Mouse (Mus musculus): ENCODE measurements around the gene Ddn. TPM values are rescaled to one million over a fixed set of nuclear protein-coding genes. Genes with fewer than 3 reads are reported as not detected.

The Ddn gene
- total RNA-seq, 2 experiments from 2014 or later, result 285 to 294 TPM

DNA sequence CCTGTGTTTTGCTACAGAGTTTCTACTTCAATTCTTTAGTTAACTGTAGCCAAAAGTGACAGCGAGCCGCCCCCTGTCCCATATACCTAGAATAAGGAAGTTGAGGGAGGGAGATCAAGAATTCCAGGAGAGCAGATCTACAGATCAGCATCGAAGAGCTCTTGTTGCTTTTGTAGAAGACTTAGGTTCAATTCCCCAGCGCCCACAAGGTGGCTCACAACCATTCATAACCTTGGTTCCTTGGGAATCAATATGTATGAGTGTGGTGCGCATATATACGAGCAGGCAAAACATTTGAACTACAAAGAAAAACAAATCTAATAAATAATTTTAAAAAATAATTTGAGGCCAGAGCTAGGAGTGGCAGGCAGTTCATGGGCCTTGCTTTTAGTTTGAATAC is 28.1 kb downstream of the Ddn start:
- intact Hi-C loops (cut with DNase I), result no loop called here
- DNase-seq (ENCODE audit: extremely low spot score in 1 of 2, low spot score in 2 of 2), result no peak

DNA sequence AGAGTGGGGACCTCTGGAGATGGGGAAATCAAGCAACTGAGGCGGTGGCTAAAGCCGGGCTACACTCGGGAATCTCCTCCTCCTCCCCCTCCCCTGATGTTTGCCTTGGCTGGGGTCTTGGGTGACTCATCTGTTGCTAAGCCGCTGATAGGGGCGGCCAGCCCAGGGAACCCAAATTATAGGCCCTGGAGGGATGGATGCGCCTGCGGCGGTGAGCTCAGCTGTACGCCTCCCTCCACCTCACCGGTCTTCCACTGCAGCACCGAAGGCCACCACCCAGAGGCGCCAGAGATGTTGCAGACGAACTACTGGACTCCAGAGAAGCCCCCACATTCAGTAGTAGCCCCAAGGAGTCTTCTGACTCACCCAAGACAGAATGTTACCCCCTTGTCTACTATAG is 28.7 kb downstream of the Ddn start:
- intact Hi-C loops (cut with DNase I), result no loop called here

GRCm38 (mm10) chr15:98780075-98780474 is 29.2 kb downstream of the Ddn start:
- intact Hi-C loops (cut with DNase I), result no loop called here

More for the DNA sequence above, 28.7 kb downstream of the Ddn start:
- no peak for DNase-seq (ENCODE audit: extremely low spot score in 1 of 2, low spot score in 2 of 2)

DNA sequence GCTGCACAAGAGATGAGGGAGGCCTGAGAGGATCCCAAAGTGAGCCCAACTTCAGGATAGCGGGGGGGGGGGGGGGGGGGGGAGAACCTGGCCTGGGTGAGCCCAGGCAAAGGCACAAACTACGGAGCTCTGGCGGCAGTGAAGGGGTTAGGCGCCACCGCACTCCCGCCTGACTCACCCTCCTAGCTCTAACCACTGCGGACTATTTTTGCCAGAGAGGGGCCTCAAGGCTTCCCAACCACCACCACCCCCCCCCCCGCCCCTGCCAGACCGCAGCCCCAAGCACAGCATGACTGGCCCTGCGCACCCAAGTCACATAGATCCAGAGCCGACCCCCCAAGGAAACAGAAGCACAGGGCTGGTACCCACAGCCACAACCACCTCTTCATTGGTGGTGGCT is 30.5 kb downstream of the Ddn start:
- no peak for DNase-seq (ENCODE audit: extremely low spot score in 1 of 2, low spot score in 2 of 2)
- intact Hi-C loops (cut with DNase I), result no loop called here

More at GRCm38 (mm10) chr15:98780075-98780474, 29.2 kb downstream of the Ddn start:
- DNase-seq (ENCODE audit: extremely low spot score in 1 of 2, low spot score in 2 of 2), result no peak

GRCm38 (mm10) chr15:98778191-98778770 is 31.0 kb downstream of the Ddn start:
- intact Hi-C loops (cut with DNase I), result no loop called here
- DNase-seq (ENCODE audit: extremely low spot score in 1 of 2, low spot score in 2 of 2), result no peak

GRCm38 (mm10) chr15:98777762-98778161 is 31.5 kb downstream of the Ddn start, which contains the start of gene Wnt10b:
Gene Wnt10b (minus strand): TSS chr15:98778150.
- DNase-seq (ENCODE audit: extremely low spot score in 1 of 2, low spot score in 2 of 2), result no peak
- intact Hi-C loops (cut with DNase I), result no loop called here

DNA sequence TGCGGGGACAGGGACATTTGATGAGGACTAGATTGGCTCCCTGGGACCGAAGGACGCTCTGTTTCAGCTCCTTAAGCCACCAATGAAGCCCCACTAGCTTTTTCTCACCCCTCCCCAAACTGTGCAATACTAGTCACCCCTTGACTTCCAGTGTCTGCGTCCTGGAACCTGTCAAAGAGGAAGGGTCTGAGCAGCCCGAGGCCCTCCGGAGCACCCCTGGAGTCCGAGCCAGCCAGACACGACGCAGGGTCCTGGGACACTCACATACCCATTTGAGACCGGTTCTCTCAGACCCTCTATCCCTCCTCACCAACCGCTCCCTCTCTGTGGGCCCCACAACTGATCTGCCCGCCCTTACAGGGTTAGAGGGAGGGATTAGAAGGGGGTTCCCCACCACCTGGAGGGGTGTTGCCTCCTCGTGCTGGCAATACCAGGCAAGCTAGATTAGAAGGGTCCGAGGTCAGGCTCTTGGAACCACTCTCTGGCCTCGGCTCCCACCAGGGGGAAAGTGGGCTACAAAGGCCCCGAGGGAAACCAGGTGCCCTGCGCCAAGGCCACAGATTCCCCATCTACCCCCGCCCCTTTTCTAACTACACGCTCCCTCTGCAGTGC is 32.2 kb downstream of the Ddn start:
- DNase-seq (ENCODE audit: extremely low spot score in 1 of 2, low spot score in 2 of 2), result no peak
- intact Hi-C loops (cut with DNase I), result no loop called here

GRCm38 (mm10) chr15:98776280-98777004 is 32.8 kb downstream of the Ddn start:
- DNase-seq (ENCODE audit: extremely low spot score in 1 of 2, low spot score in 2 of 2), result peak in 1 of 2 experiments; percentile 47
- intact Hi-C loops (cut with DNase I), result no loop called here

DNA sequence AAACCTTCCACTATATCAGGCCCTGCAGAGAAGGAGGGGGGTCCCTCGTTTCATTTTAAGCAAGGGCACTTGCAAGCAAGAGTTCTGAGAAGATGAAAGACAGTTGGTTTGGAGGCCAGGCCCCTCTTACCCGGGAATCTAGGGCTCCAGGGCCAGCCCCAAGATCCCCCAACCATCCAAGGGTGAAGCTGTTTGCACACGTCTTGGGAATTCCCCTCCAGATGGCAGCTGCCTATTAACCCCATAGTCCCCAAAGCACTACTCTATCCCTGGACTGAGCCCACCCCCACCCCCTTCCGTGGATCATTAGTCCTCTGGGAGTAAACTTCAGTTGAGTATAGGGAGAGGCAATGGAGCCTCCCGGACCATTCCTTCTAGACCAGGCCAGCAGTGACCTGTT is 33.8 kb downstream of the Ddn start:
- intact Hi-C loops (cut with DNase I), result no loop called here
- DNase-seq (ENCODE audit: extremely low spot score in 1 of 2, low spot score in 2 of 2), result no peak

DNA sequence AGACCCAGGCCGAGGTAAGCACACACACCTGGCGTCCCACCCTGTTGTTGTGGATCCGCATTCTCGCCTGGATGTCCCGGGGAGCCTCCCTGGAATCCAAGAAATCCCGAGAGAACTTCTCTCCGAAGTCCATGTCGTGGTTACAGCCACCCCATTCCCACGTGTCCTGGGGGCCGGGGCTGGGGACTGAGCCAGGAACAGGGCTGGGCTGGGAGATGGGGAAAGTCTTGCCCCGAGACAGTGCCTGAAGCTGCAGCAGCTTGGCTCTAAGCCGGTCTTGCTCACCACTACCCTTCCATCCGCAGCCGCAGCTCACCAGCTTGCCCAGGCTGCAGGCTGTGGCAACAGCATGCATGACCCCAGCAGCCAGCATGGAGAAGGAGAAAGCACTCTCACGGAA is 35.2 kb downstream of the Ddn start:
- intact Hi-C loops (cut with DNase I), result no loop called here
- DNase-seq (ENCODE audit: extremely low spot score in 1 of 2, low spot score in 2 of 2), result no peak

DNA sequence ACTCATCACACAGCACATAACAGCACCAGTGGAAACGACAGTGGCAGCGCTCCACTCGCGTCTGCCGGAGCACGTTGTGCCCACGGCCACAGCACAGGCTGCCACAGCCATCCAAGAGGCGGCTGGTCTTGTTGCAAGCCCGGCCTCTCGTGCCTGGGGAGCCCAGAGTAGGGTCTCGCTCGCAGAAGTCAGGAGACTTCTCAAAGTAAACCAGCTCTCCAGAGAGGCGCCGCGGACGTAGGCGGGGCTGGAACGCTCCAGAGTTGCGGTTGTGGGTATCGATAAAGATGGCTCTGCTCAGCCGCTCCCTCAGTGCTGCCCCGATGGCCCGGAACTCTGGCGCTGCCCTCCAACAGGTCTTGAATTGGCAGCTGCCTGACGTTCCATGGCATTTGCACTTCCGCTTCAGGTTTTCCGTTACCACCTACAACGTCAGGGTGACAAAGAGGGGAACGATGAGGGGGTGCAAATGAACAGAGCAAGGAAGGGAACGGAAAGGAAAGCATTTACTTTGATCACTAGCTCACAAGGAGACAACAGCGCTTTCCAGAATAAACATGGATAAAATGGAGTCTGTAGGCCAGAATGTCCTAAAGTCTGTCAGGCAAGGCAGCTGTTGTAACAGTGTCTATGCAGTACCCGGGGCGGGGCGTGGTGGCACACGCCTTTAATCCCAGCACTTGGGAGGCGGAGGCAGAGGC is 36.6 kb downstream of the Ddn start:
- intact Hi-C loops (cut with DNase I), result no loop called here
- peak in 1 of 2 experiments; percentile 38 for DNase-seq (ENCODE audit: extremely low spot score in 1 of 2, low spot score in 2 of 2)

- intact Hi-C loops (cut with DNase I), result no loop called here
- no peak for DNase-seq (ENCODE audit: extremely low spot score in 1 of 2, low spot score in 2 of 2)
Observed at GRCm38 (mm10) chr15:98771813-98772425, 37.4 kb downstream of the Ddn start.

GRCm38 (mm10) chr15:98768259-98768658 is 41.0 kb downstream of the Ddn start:
- DNase-seq (ENCODE audit: extremely low spot score in 1 of 2, low spot score in 2 of 2), result no peak

GRCm38 (mm10) chr15:98765929-98766328 is 43.4 kb downstream of the Ddn start:
- no peak for DNase-seq (ENCODE audit: extremely low spot score in 1 of 2, low spot score in 2 of 2)
- intact Hi-C loops (cut with DNase I), result no loop called here

More at GRCm38 (mm10) chr15:98768259-98768658, 41.0 kb downstream of the Ddn start:
- intact Hi-C loops (cut with DNase I), result no loop called here

DNA sequence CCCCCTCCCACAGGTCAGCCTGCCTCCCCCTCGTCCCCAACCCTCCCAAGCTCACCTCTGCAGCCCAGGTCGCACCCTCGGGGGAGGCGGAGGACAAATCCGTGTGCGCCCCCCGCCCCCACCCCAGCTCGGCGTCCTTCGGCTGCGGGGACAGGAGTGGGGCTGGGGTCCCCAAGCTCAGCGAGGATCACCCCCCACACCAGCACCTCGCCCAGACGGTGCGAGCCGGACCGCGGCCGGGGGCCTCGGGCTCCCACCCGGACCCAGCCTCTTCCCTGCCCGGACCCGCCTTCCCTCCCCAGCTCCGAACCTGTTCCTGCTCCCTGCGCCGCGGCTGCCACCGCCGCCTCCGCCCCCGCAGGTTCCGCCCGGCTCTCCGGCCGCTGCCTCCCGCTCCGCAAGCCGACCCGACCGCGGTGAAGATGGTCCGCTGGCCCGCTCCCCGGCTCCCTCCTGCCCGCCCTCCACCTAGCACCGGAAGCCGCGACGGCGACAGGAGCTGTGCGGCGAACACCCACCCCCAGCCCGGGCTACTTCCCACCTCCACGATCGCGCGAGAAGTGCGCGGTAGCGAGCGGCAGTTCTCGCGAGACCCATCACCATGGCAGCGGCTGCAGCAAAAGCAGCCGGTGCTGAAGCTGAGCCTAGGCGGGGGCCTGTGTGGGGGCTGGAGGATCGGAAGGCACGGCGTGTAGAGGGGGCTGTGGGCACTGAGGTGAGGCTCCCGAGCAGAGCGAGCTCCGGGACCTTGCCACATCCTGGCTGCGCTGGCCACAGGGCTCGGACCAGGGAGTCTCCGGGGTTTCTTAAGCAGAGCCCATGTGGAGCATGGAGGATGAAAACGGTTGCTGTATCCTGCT is 46.4 kb downstream of the Ddn start, which contains the start of gene Arf3:
Gene Arf3, minus strand, starts transcription at position 545 of the 860 bp plus-strand sequence.
- intact Hi-C loops (cut with DNase I), result no loop called here
- peak; percentile 95 to 98 for DNase-seq (ENCODE audit: extremely low spot score in 1 of 2, low spot score in 2 of 2)

GRCm38 (mm10) chr15:98762201-98762621 is 47.1 kb downstream of the Ddn start:
- intact Hi-C loops (cut with DNase I), result no loop called here
- DNase-seq (ENCODE audit: extremely low spot score in 1 of 2, low spot score in 2 of 2), result peak; percentile 56 to 91

GRCm38 (mm10) chr15:98754125-98754524 is 55.2 kb downstream of the Ddn start:
- intact Hi-C loops (cut with DNase I), result no loop called here

More at GRCm38 (mm10) chr15:98754125-98754524, 55.2 kb downstream of the Ddn start:
- DNase-seq (ENCODE audit: extremely low spot score in 1 of 2, low spot score in 2 of 2), result no peak
